Mouse (Mus musculus) CD4-positive, CD25-positive, alpha-beta regulatory T cell, adult 9 weeks (primary cell): ENCODE results near the gene Serpina3b. TPM values are rescaled to one million over a fixed set of nuclear protein-coding genes. Genes with fewer than 3 reads are reported as not detected.

ENCODE experiments used
- polyA plus RNA-seq: library from polyadenylated mRNA; unstranded; fragments of 100-300 nt; shearing (Covaris generic); gene quantifications from one replicate; pipeline ENCODE4 v1.2.1, GENCODE M21; 2017

The Serpina3b gene
- not detected for polyA plus RNA-seq

DNA sequence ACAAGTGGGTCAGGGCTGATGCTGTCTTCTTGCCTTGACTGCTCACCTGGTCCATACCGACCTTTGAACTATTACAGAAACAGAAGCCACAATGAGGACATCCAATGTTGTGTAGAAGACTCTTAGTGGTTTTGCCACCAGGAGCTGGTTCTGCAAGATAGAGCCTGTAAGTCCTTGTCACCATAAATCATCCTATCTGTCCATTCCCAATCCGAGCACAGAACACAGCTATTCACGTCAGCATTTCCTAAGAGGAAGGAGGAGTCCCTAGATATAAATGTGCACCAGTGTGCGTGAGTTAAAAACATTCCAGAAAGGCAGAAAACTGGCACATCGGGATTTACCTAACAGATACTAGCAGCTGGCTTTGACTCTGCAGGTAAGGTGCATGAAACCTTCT is at the start of gene Serpina3b:
TSS of gene Serpina3b (plus strand) at position 301 of the 400 bp plus-strand sequence.

DNA sequence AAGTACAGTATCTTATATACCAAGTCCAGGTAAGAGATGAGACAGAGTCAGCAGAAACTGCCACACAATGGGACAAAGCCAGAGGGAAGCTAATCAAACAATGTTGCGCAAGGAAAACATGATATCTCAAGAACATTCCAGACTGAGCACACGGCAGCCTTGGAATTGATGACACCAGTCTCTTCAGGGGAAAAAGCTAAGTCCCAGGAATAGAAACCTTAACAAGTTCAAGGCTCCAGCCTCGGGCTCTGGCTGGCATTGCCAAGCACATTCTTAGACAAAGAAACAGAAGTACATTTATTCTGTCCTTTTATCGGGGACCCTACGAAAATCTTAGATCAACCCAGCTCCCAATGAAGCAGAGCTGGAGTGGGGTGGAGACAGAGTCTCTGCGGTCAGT is 27.0 kb upstream of the Serpina3b start, which contains the start of gene Serpina5:
TSS of gene Serpina5 (plus strand) at position 346 of the 400 bp plus-strand sequence.

DNA sequence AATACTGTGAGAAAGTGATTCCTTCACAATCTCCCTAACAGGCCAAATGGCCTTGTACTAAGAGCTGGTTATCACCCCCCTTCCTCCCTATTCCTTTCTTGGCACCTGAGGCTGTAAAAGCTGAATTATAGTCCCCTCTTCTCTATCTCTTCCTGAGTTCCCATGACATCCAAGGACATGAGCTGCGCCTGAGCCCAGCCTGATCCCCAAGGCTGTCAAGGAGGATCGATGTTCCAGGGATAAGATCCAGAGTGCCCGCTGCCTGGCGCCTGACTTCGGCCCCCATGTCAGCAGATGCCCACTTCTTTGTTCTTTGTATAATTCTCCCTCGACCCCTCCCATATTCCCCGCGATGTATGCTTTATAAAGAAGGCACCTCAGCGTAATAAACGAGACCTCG is 15.5 kb upstream of the Serpina3b start, which contains the start of gene Serpina3a:
TSS of gene Serpina3a (plus strand) at position 392 of the 400 bp plus-strand sequence.

GRCm38 (mm10) chr12:104153656-104154055 is 25.9 kb downstream of the Serpina3b start, which contains the start of gene Serpina3c:
Gene Serpina3c (minus strand): TSS chr12:104153870.

Other genes with a start within 250 kb of the Serpina3b start
- gene Serpina1c, start 223.1 kb upstream of the Serpina3b start, polyA plus RNA-seq = not detected
- gene Serpina1e, start 169.0 kb upstream of the Serpina3b start, polyA plus RNA-seq = not detected
- not detected for gene Serpina11, start 138.0 kb upstream of the Serpina3b start, polyA plus RNA-seq
- 5.3 TPM for gene Serpina9, start 114.2 kb upstream of the Serpina3b start, polyA plus RNA-seq
- gene Serpina12, start 83.6 kb upstream of the Serpina3b start, polyA plus RNA-seq = not detected
- not detected for gene Serpina5, start 26.9 kb upstream of the Serpina3b start, polyA plus RNA-seq
- not detected for gene Serpina3a, start 15.3 kb upstream of the Serpina3b start, polyA plus RNA-seq
- not detected for gene Serpina3c, start 25.9 kb downstream of the Serpina3b start, polyA plus RNA-seq
- gene Serpina3f, start 86.5 kb downstream of the Serpina3b start, polyA plus RNA-seq = 10.3 TPM
- 249 TPM for gene Serpina3g, start 108.2 kb downstream of the Serpina3b start, polyA plus RNA-seq
- gene Serpina3i, start 135.1 kb downstream of the Serpina3b start, polyA plus RNA-seq = not detected
- gene Serpina3j, start 186.6 kb downstream of the Serpina3b start, polyA plus RNA-seq = not detected
- not detected for gene Serpina3k, start 210.5 kb downstream of the Serpina3b start, polyA plus RNA-seq
- gene Serpina3m, start 210.5 kb downstream of the Serpina3b start, polyA plus RNA-seq = not detected